Mouse (Mus musculus): ENCODE data around the gene Dvl2. TPM values are rescaled to one million over a fixed set of nuclear protein-coding genes. Genes with fewer than 3 reads are reported as not detected.

Dvl2 gene
- polyA plus RNA-seq, 1 experiment, result 28.6 TPM

DNA sequence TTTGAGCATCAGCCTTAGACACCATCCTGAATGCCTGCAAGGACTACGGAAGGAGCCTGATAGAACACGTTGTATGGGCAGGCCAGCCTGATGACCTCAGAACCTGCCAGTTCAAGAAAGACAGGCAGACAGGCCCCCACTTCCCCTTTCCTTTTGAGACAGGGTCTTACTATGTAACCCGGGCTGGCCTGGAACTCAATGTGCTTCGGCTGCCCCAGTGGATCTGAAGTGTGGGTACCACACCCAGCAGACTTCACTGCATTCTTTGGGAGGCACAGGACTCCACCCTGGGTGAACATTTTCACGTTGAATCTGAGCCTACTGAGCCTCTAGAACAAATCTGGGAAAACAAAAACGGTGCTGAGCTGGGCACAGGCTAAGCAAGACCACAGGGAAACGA lies 37.8 kb downstream of the Dvl2 start:
- no peaks in the 10 kb centered on the region for H3K27me3 ChIP-seq (replicated peaks)
- H3K4me1 ChIP-seq, result peaks cover 13% of the 10 kb centered on the region
- no peak overlapping the region for H3K4me3 ChIP-seq (replicated peaks)
- H3K9me3 ChIP-seq, result no peaks in the 10 kb centered on the region
- H3K36me3 ChIP-seq (replicated peaks; ENCODE audit: low read length), result peaks cover 66% of the 10 kb centered on the region
- no peak for TF ChIP-seq GATA1 (IDR thresholded peaks at IDR 0.05; ENCODE audit: borderline replicate concordance, low read length)
- TF ChIP-seq FLI1 (IDR thresholded peaks at IDR 0.05; ENCODE audit: low read length), result no peak

DNA sequence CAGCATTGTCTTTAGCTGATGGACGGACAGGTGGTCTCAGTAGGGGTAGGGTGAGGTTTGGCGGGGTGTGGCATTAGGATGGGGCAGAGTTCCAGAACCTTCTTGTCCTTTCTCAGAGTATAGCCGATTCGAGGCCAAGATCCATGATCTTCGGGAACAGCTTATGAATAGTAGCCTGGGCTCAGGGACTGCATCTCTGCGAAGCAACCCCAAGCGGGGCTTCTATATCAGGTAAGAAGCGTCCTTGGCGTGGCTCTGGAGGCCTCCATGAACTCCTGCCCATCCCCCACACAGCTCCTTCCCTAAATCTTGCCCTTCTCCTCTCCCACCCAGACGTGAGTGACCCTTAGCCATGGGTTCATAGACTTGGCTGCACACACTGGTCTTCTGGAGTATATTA lies 39.2 kb downstream of the Dvl2 start:
- peaks cover 13% of the 10 kb centered on the region for H3K4me1 ChIP-seq
- H3K27me3 ChIP-seq (replicated peaks), result no peaks in the 10 kb centered on the region
- no peak overlapping the region for H3K4me3 ChIP-seq (replicated peaks)
- TF ChIP-seq FLI1 (IDR thresholded peaks at IDR 0.05; ENCODE audit: low read length) (no peak), GATA1 (IDR thresholded peaks at IDR 0.05; ENCODE audit: borderline replicate concordance, low read length) (no peak)
- H3K36me3 ChIP-seq (replicated peaks; ENCODE audit: low read length), result peaks cover 70% of the 10 kb centered on the region
- no peaks in the 10 kb centered on the region for H3K9me3 ChIP-seq

DNA sequence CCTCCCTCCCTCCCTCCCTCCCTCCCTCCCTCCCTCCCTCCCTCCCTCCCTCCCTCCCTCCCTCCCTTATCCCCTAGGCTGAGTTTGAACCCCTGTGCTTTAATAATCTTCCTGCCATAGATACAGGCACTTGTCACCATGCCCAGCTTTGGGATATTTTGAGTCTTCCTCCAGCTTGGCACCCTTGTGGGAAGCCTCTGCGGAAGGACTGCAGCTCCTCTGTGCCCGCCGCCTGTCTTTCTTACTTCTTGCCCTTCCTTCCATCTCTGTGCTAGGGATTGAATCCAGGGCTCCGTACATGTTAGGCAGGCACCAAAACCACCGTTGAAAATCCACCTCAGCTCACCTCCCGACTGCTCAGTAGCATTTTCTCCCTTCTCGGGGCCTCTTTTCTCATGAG lies 39.8 kb downstream of the Dvl2 start:
- Histone ChIP-seq H3K36me3 (replicated peaks; ENCODE audit: low read length) (peaks cover 73% of the 10 kb centered on the region), H3K27me3 (replicated peaks) (no peaks in the 10 kb centered on the region), H3K9me3 (no peaks in the 10 kb centered on the region), H3K4me1 (peaks cover 13% of the 10 kb centered on the region), H3K4me3 (replicated peaks) (no peak overlapping the region)
- no peak for TF ChIP-seq GATA1 (IDR thresholded peaks at IDR 0.05; ENCODE audit: borderline replicate concordance, low read length)
- no peak for TF ChIP-seq FLI1 (IDR thresholded peaks at IDR 0.05; ENCODE audit: low read length)

DNA sequence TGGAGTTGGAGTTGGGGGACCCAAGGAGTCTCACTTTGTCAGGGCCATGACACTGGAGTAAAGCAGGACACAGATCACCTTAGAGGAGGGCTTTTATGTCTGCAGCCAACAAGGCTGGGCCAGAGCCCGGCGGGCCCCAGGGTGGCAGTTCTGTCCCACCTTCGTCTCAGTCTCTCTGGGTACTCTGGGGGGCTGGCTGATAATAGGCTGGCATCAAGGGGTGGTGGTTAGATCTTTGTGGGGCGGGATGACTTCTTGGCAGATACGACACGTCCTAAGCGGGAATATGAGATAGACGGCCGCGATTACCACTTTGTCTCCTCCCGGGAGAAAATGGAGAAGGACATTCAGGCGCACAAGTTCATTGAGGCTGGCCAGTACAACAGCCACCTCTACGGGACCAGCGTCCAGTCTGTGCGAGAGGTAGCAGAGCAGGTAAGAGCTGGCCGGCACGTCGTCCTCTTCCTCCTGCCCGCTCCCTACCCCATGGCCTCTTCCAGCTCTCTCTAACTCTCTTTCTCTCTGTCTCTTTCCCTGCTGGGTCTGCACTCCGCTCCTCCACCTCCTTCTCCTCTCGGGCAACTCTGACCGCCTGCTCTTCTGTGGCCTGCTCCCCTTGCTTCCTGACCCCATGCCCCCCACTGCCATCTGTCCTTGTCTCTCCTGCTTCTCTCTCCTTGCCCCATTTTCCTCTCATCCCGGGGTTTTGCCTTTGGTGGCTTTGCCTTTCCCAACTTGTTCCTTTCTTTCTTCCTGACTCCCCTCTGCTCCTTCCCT lies 42.1 kb downstream of the Dvl2 start:
- Histone ChIP-seq H3K36me3 (replicated peaks; ENCODE audit: low read length) (peaks cover 73% of the 10 kb centered on the region), H3K4me1 (peaks cover 12% of the 10 kb centered on the region), H3K4me3 (replicated peaks) (no peak overlapping the region), H3K9me3 (no peaks in the 10 kb centered on the region), H3K27me3 (replicated peaks) (no peaks in the 10 kb centered on the region)
- no peak for TF ChIP-seq GATA1 (IDR thresholded peaks at IDR 0.05; ENCODE audit: borderline replicate concordance, low read length)
- TF ChIP-seq FLI1 (IDR thresholded peaks at IDR 0.05; ENCODE audit: low read length), result no peak

DNA sequence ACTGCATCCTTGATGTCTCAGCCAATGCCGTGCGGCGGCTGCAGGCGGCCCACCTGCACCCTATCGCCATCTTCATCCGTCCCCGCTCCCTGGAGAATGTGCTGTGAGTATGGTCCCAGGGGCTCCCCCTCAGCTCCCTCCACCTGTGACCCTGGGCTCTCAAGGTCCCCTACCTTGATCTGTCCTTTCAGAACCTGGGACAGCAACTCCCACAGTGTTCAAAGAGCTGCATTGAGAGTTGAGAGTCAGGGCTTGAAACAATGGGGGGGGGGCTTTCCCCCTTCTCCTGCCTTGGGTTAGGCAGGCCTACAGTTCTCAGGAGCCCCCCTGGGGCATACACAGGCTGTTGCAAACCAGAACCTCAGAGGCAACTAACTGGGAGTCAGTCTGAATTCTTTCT lies 43.3 kb downstream of the Dvl2 start:
- no peak overlapping the region for H3K4me3 ChIP-seq (replicated peaks)
- peaks cover 4% of the 10 kb centered on the region for H3K4me1 ChIP-seq
- H3K27me3 ChIP-seq (replicated peaks), result no peaks in the 10 kb centered on the region
- no peaks in the 10 kb centered on the region for H3K9me3 ChIP-seq
- no peak for TF ChIP-seq GATA1 (IDR thresholded peaks at IDR 0.05; ENCODE audit: borderline replicate concordance, low read length)
- no peak for TF ChIP-seq FLI1 (IDR thresholded peaks at IDR 0.05; ENCODE audit: low read length)
- peaks cover 64% of the 10 kb centered on the region for H3K36me3 ChIP-seq (replicated peaks; ENCODE audit: low read length)

DNA sequence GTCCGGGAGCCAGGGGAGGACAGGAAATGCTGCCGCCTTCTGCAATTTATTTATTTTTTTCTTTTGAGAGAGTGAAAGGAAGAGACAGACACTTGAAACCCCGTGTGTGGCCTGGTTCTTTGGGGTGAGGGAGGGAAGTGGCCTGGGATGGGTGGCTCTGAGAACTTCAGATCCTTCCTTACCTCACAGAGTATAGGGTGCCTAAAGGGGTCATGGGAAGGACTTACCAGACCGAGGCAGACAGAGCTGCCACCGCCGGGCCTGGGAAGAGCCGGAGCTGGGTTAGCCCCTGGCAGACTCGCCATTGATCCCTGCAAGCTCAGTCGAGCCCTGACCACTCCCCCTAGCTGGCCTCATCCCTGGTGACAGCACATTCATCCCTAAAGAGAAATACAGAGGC lies 45.0 kb downstream of the Dvl2 start:
- no peak for TF ChIP-seq GATA1 (IDR thresholded peaks at IDR 0.05; ENCODE audit: borderline replicate concordance, low read length)
- TF ChIP-seq FLI1 (IDR thresholded peaks at IDR 0.05; ENCODE audit: low read length), result no peak
- H3K4me1 ChIP-seq, result peaks cover 4% of the 10 kb centered on the region
- H3K4me3 ChIP-seq (replicated peaks), result no peak overlapping the region

DNA sequence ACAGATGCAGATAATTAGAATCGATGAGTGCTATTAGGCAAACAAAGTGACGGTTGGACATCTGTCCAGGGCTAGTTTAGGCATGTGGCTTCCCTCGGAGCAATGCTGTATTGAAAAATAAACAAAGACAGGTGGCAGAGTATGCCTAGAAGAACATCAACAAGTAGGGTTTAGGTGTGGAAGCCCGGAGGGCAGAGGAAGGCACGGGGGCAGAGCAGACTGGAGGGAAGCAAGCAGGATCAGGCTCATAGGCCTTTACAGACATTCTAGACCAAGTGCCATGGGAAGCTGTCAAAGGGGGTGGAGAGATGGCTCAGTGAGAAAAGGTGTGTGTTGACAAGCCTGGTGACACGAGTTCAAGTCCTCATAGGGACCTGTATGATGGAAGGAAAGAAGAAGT lies 49.0 kb downstream of the Dvl2 start:
- Histone ChIP-seq H3K4me3 (replicated peaks) (no peak overlapping the region), H3K4me1 (peaks cover 4% of the 10 kb centered on the region), H3K36me3 (replicated peaks; ENCODE audit: low read length) (peaks cover 10% of the 10 kb centered on the region), H3K27me3 (replicated peaks) (peaks cover 45% of the 10 kb centered on the region), H3K9me3 (no peaks in the 10 kb centered on the region)
- TF ChIP-seq FLI1 (IDR thresholded peaks at IDR 0.05; ENCODE audit: low read length) (no peak), GATA1 (IDR thresholded peaks at IDR 0.05; ENCODE audit: borderline replicate concordance, low read length) (no peak)

More for the DNA sequence above, 45.0 kb downstream of the Dvl2 start:
- H3K36me3 ChIP-seq (replicated peaks; ENCODE audit: low read length), result peaks cover 48% of the 10 kb centered on the region
- H3K27me3 ChIP-seq (replicated peaks), result peaks cover 9% of the 10 kb centered on the region
- no peaks in the 10 kb centered on the region for H3K9me3 ChIP-seq

DNA sequence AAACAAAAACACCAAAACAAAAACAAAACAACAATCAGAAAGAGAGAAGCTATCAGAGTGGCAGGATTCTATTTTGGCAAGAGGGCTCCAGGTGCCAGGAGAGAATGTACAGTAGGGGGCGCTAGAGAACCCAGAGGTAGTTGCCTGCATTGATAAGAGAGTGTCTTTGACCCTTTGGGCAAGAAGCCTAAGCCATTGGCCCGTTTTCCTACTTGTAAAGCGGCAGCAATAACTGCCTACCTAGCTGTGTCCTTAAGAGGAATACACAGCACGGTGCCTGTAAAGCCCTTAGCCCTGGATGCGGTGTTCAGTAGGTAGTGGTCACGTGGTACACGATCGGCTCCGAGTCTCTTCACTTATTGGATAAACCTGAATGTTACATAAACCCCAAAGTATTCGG lies 49.4 kb downstream of the Dvl2 start:
- Histone ChIP-seq H3K9me3 (no peaks in the 10 kb centered on the region), H3K27me3 (replicated peaks) (peaks cover 50% of the 10 kb centered on the region), H3K36me3 (replicated peaks; ENCODE audit: low read length) (peaks cover 6% of the 10 kb centered on the region), H3K4me3 (replicated peaks) (no peak overlapping the region), H3K4me1 (peaks cover 4% of the 10 kb centered on the region)
- TF ChIP-seq GATA1 (IDR thresholded peaks at IDR 0.05; ENCODE audit: borderline replicate concordance, low read length) (no peak), FLI1 (IDR thresholded peaks at IDR 0.05; ENCODE audit: low read length) (no peak)

DNA sequence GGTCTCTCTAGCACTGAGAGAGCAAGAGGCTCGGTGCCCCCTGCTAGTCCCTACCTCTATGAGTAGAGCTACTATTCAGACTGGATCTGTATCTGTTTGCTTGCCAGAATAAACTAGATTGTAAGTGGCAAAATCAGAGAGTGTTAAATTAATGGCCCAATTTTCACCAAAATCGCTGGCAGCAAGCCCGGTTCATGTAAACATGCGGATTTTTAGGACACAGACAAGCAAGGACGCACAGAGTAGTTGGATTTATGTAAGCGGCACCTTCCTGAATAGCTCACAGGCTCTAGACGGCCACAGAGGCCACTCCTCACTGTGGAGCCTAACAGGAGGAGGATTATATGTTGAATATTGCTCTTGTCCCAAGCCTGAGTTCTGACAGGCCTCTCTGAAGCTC lies 52.8 kb downstream of the Dvl2 start:
- TF ChIP-seq FLI1 (IDR thresholded peaks at IDR 0.05; ENCODE audit: low read length), result no peak
- no peak for TF ChIP-seq GATA1 (IDR thresholded peaks at IDR 0.05; ENCODE audit: borderline replicate concordance, low read length)

DNA sequence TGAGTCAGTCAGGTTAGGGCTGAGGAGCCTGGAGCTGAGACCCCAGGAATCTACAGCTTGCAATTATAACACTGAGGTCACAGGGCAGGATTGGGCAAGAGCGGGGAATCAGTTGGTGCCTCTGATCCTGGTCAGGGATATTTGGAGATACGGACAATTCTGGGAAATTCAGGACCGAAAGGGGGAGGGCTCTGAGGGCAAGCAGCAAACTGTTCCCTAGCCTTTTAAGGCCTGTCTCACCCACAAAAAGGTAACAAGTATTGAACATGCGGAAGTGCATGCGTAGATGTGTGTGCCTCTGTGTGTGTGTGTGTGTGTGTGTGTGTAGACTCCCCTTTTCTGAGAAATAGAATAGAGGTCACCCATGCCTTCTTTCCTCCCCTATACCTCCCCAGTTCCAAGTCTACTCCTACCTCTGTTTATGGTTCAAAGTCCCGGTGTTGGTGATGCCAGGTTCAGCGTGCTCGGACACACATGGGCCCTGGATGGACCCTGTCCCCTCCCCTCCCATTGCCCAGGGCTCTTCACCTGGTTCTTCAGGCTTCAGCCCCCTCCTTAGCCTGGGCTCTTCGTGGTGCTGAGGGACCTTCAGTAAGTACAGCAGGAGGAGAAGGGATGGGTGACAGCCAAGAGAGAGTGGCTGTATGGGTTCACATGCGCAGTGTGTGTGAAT lies 53.6 kb downstream of the Dvl2 start, which contains the start of gene Asgr1:
Gene Asgr1 (plus strand): TSS at position 188 of the 673 bp plus-strand sequence.
- no peak for TF ChIP-seq FLI1 (IDR thresholded peaks at IDR 0.05; ENCODE audit: low read length)
- no peak for TF ChIP-seq GATA1 (IDR thresholded peaks at IDR 0.05; ENCODE audit: borderline replicate concordance, low read length)

More for the DNA sequence above, 52.8 kb downstream of the Dvl2 start:
- Histone ChIP-seq H3K4me1 (peaks cover 4% of the 10 kb centered on the region), H3K4me3 (replicated peaks) (no peak overlapping the region), H3K9me3 (no peaks in the 10 kb centered on the region), H3K36me3 (replicated peaks; ENCODE audit: low read length) (no peaks in the 10 kb centered on the region), H3K27me3 (replicated peaks) (peaks cover 68% of the 10 kb centered on the region)

More for the DNA sequence above, 53.6 kb downstream of the Dvl2 start, which contains the start of gene Asgr1:
- no peak within 1 kb of the TSS for H3K4me3 ChIP-seq (replicated peaks)
- peaks cover 4% of the 10 kb centered on the region for H3K4me1 ChIP-seq
- H3K27me3 ChIP-seq (replicated peaks), result peaks cover 70% of the 10 kb centered on the region
- no peaks in the 10 kb centered on the region for H3K9me3 ChIP-seq
- no peaks in the 10 kb centered on the region for H3K36me3 ChIP-seq (replicated peaks; ENCODE audit: low read length)
